Mouse (Mus musculus) kidney, adult 2 months (tissue): ENCODE measurements around the gene Gucy2d. TPM values are rescaled to one million over a fixed set of nuclear protein-coding genes. Genes with fewer than 3 reads are reported as not detected.

Experiments
- DNase-seq: peaks from one replicate; pipeline ENCODE4 v3.0.0; 2021
- H3K27ac ChIP-seq: fragments of 200-500 bp; 2 replicates; pipeline ENCODE4 v1.5.1; 2012; ENCODE audit warnings: low read depth, low read length, control low read depth, inconsistent platforms; ENCODE audit not compliant: insufficient read depth
- H3K27me3 ChIP-seq: fragments of 200-500 bp; replicated peaks from 2 replicates; pipeline ENCODE4 v1.6.1; 2012; ENCODE audit warnings: mild to moderate bottlenecking, moderate library complexity, low read length, inconsistent platforms; ENCODE audit not compliant: control insufficient read depth, insufficient read depth
- H3K36me3 ChIP-seq: fragments of 200-500 bp; 2 replicates; pipeline ENCODE4 v1.6.1; 2012; ENCODE audit warnings: mild to moderate bottlenecking, moderate library complexity, low read length, inconsistent platforms; ENCODE audit not compliant: control insufficient read depth, insufficient read depth
- H3K4me1 ChIP-seq: fragments of 200-500 bp; 2 replicates; pipeline ENCODE4 v1.6.1; 2011; ENCODE audit warnings: low read length; ENCODE audit not compliant: control insufficient read depth, insufficient read depth
- H3K4me3 ChIP-seq: fragments of 200-500 bp; 2 replicates; pipeline ENCODE4 v1.5.1; 2011; ENCODE audit warnings: mild to moderate bottlenecking, low read depth, low read length, control low read depth; ENCODE audit not compliant: insufficient read depth
- CTCF ChIP-seq: fragments of 200-500 bp; conservative IDR thresholded peaks from 2 replicates; pipeline ENCODE4 v1.5.1; 2011; ENCODE audit warnings: low read depth, mild to moderate bottlenecking, control low read depth, low read length, moderate library complexity, mixed read lengths; ENCODE audit not compliant: insufficient read depth, insufficient read length
- POLR2A ChIP-seq: fragments of 200-500 bp; IDR thresholded peaks from one replicate; pipeline ENCODE4 v1.6.1; 2011; ENCODE audit warnings: low read depth, low read length, control low read depth
- WGBS: fragments of 180-500 bp; shearing (Covaris S2); methylation state at CpG from one replicate; pipeline ENCODE4 v1.1.7; 2018; 5-methylcytosine and 5-hydroxymethylcytosine counted together
- polyA plus RNA-seq: library from polyadenylated mRNA; depleted of rRNA; stranded (reverse); fragments of >200 nt; gene quantifications from 2 replicates; pipeline ENCODE4 v1.2.3, GENCODE M21; 2012; rRNA removed

The Gucy2d gene
- polyA plus RNA-seq, 1 experiment: not detected

DNA sequence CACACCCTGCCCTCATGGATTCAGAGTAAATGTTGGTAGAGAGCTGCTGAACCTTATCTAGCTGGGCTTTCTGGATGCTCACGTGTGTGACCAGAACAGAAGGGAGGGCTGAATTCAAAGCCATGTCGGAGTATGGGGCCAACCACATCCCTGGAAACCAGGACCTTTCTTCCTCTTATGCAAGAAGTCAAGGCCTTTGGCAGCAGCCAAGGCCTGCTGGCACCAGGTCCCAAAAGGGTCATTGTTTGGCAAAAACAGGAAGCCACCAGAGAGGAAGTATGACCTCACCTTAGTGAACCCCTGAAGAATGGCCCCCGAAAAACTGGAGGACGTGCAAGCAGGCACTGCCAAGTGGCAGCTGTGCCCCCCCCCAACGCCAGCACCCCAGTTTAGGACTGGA is 82.4 kb downstream of the Gucy2d start:
- 62% methylated on average over 5 of the region's 5 CpGs for WGBS
- Histone ChIP-seq H3K27ac (peak overlapping the region; percentile 33), H3K4me3 (no peak overlapping the region), H3K27me3 (no peaks in the 10 kb centered on the region), H3K36me3 (no peaks in the 10 kb centered on the region), H3K4me1 (peaks cover 23% of the 10 kb centered on the region)
- TF ChIP-seq POLR2A (no peak), CTCF (no peak)
- peak; percentile 87 for DNase-seq

DNA sequence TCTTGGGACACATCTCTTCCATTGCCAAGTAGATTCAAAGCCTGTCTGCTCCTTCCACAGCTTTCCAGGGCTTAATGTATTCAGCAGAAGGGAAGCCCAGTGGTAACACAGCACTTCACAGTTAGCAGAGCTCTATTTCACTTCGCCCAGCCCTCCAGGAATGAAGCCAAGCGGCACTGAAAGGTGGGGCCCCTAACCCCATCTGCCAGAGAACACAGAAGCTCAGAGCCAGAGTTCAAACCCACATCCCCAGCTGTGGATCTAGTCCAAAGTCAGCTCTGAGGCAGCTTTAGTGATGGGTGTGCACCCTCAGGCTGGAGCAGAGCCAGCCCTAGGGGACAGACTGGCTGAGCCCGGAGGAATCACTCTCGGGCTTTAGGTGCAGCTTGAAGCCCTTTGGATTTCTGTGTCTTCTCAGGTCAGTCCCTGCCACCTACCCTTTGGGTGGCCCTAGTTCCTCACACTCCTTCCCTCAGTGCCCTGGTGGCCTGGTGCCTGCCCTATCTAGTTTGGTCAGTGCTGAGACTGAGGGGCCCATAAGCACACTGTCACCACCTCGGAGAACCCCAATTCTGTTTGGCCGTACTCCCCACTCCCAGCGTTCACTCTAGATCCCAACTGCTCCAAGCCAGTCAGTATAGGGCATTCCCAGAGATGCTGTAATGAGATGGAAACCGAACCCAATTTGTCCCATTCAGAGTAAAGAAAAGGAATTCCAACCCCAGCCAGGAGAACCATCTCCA is 83.0 kb downstream of the Gucy2d start:
- WGBS: 64% methylated on average over 8 of the region's 8 CpGs
- Histone ChIP-seq H3K36me3 (no peaks in the 10 kb centered on the region), H3K27ac (peak overlapping the region; percentile 33), H3K27me3 (no peaks in the 10 kb centered on the region), H3K4me1 (peaks cover 23% of the 10 kb centered on the region), H3K4me3 (no peak overlapping the region)
- TF ChIP-seq CTCF (no peak), POLR2A (no peak)
- DNase-seq: peak; percentile 90

DNA sequence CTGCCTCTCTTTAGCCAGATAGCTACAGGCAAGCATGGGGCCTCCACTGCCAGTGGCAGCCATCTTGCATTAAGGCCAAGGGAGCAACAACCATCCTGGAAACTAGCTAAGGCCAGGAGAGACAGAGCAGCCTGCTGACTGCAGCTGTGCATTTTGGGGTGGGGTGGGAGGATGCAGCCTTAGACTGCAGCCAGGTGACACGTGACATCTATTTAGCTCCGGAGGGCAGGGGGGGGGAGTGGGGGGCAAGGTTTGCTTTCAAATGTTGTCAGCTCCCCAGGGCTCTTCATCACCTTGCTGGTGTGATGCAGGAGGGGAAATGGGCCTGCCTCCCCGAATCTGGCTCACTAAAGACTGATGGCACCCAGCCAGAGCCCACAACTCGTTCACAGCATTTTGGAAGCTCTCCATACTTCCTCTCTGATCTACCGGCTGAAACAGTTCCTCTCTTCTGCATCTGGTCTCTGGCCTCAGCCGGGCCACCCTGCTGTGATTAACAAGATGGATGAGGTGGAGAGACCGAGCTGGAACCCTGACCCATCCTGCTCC is 83.7 kb downstream of the Gucy2d start:
- WGBS: 6% methylated on average over 7 of the region's 7 CpGs
- DNase-seq: peak; percentile 84
- H3K4me3 ChIP-seq: no peak overlapping the region
- no peaks in the 10 kb centered on the region for H3K36me3 ChIP-seq
- peak overlapping the region; percentile 87 for H3K27ac ChIP-seq
- peaks cover 23% of the 10 kb centered on the region for H3K4me1 ChIP-seq
- TF ChIP-seq CTCF (no peak), POLR2A (no peak)
- no peaks in the 10 kb centered on the region for H3K27me3 ChIP-seq

DNA sequence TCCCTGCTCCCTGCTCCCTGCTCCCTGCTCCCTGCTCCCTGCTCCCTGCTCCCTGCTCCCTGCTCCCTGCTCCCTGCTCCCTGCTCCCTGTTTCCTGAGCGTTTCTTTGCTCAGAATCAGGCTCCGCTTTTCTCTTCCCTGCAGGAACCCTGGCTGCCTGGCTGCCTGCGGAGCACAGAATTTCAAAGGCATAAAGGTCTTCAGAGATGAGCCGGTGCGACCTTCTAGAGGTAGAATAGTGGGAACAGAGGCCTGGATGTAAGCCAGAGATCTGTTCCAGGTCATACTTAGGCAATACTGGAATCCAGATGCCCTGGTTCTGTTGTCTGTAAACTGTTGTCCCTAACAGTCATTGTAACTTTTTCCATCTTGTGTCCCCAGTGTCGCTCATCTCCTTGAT is 84.2 kb downstream of the Gucy2d start:
- Histone ChIP-seq H3K36me3 (no peaks in the 10 kb centered on the region), H3K27me3 (no peaks in the 10 kb centered on the region), H3K27ac (peak overlapping the region; percentile 87), H3K4me3 (no peak overlapping the region), H3K4me1 (peaks cover 23% of the 10 kb centered on the region)
- TF ChIP-seq POLR2A (no peak), CTCF (no peak)
- 33% methylated on average over 6 of the region's 6 CpGs for WGBS
- DNase-seq: peak; percentile 63

DNA sequence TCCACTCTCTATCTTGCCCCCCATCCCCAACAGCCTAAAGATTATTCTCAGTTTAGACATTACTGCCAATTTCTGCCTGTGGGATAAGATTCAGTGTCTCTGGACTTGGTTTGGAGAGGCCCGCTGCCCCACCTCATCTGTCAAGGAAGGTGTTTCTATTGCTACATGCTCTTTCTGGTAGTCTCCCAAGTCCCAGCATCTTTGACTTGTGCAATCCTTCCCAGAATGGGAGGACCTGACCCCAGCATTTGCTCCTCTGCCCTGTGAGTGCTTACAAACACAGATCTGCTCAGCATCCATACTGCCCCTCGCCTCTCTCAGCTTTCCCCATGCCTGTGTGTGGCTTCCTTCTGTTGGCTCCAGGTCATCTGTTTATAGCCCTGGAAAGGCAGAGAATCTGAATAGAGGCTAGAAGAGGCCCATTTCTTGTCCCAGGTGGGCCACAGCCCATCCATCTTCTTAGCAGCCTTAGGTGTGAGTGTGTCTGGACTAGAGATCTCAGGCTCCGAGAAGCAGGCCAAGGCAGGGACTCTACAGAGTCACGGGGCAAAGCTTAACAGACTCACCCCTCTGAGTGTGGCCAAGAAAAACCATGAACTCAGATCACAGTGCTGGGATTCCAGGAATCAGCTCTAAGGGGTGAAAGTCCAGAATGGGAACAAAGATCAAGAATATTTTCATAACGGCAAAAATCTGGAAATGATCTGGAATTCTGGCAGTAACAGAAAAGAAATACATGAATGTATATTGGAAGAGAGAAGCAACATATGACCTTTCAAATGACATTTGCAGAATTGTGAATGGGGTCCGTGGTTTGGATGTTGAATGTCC is 84.9 kb downstream of the Gucy2d start:
- Histone ChIP-seq H3K27me3 (no peaks in the 10 kb centered on the region), H3K36me3 (no peaks in the 10 kb centered on the region), H3K27ac (peak overlapping the region; percentile 87), H3K4me3 (no peak overlapping the region), H3K4me1 (peaks cover 23% of the 10 kb centered on the region)
- no peak for TF ChIP-seq CTCF
- no peak for TF ChIP-seq POLR2A
- WGBS: 67% methylated on average over 6 of the region's 6 CpGs
- DNase-seq: peak; percentile 89

Other genes starting within 250 kb of the Gucy2d start
- 0.07 TPM in 1 of 2 replicates, not detected in the other for gene B3gnt6, start 240.9 kb upstream of the Gucy2d start, polyA plus RNA-seq
- 8.1 and 11.9 TPM in 2 replicates for gene Acer3, start 119.2 kb upstream of the Gucy2d start, polyA plus RNA-seq
- gene Tsku, start 79.1 kb upstream of the Gucy2d start, polyA plus RNA-seq: 9.5 and 13.1 TPM in 2 replicates
- gene Lrrc32, start 48.9 kb downstream of the Gucy2d start, polyA plus RNA-seq: 22.1 and 24.7 TPM in 2 replicates
- gene Emsy, start 216.4 kb downstream of the Gucy2d start, polyA plus RNA-seq: 17.3 and 20.9 TPM in 2 replicates